Mouse (Mus musculus) cerebellum, adult 2 months (tissue): ENCODE data around the gene Krtap19-3.

Experiments used
- CTCF ChIP-seq: fragments of 200-500 bp; IDR thresholded peaks from 2 replicates; pipeline ENCODE4 v1.5.1; 2011; ENCODE audit warnings: low read depth, mild to moderate bottlenecking, control low read depth, low read length, moderate library complexity, borderline replicate concordance; ENCODE audit not compliant: insufficient read depth
- POLR2A ChIP-seq: fragments of 200-500 bp; IDR thresholded peaks from 2 replicates; pipeline ENCODE4 v1.6.1; 2011; ENCODE audit warnings: low read length, control low read depth, borderline replicate concordance; ENCODE audit not compliant: insufficient read depth

DNA sequence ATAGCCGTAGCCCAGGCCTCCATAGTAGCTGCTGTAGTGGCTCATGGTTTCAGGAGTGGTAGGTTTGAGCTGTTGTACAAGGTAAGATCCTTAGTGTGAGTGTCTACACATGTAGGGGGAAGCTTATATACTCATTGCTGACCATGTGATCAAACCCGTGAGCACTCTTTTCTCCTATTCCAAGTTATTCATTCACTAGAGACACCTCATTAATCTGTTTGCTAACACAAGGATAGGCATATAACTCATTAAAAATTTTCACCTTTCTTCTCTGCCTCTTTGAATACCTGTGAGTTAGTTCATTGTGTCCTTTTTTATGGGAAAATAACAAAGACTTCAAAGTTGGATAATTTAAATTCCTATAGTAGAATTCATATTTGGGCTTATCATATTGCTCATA is at the start of gene Krtap19-3:
- TF ChIP-seq CTCF, result no peak
- no peak for TF ChIP-seq POLR2A
